Mouse (Mus musculus) megakaryocyte, embryonic 14.5 days (primary cell): ENCODE results near the gene Gna12.

Experiments
- FLI1 ChIP-seq: IDR thresholded peaks from 2 replicates; pipeline ENCODE4 v1.6.1; 2012; ENCODE audit warnings: low read length, inconsistent platforms, mixed read lengths
- GATA1 ChIP-seq: IDR thresholded peaks from 3 replicates; pipeline ENCODE4 v1.6.1; 2012; ENCODE audit warnings: mixed read lengths, low read length, inconsistent platforms, borderline replicate concordance

GRCm38 (mm10) chr5:140771612-140772011, 58.6 kb downstream of the Gna12 start:
- no peak for TF ChIP-seq GATA1
- TF ChIP-seq FLI1: no peak
